Mouse (Mus musculus): Measurements from ENCODE around the gene Dlg2.

GRCm38 (mm10) chr7:91218321-91218987 lies 742.0 kb downstream of the Dlg2 start:
- TF ChIP-seq CTCF (conservative IDR thresholded peaks at IDR 0.05; ENCODE audit: low read length) (no peak), POU5F1 (IDR thresholded peaks at IDR 0.05; ENCODE audit: borderline replicate concordance, low read length) (no peak)
